Mouse (Mus musculus): ENCODE data around the gene Fndc1. TPM values are rescaled to one million over a fixed set of nuclear protein-coding genes. Genes with fewer than 3 reads are reported as not detected.

Fndc1 gene
- polyA plus RNA-seq, 1 experiment from 2014 or later, result 16.7 TPM

Small RNA genes within 50 kb of the gene (microRNA-seq; reads per million reads assigned to microRNA genes)
- gene Gm25872, result not detected

Other genes starting within 250 kb of the Fndc1 start
- 0.22 and 0.54 TPM in 2 replicates for gene Tagap, start 98.7 kb upstream of the Fndc1 start, polyA plus RNA-seq (2014; fragmentation: Nextera tagmentation; extraction: Ambion mirVana)
- 63.5 and 66.0 TPM in 2 replicates for gene Rsph3a, start 118.3 kb upstream of the Fndc1 start, polyA plus RNA-seq (2014; fragmentation: Nextera tagmentation; extraction: Ambion mirVana)

Data from heart, embryonic 14.5 days (tissue).